Mouse (Mus musculus) heart, postnatal 4 days (tissue): ENCODE measurements at regions not wholly inside any gene's neighbourhood (a gene's known extent, or its start where the extent isn't known, plus 50 kb on each side); places are given as distances from the start of the nearest gene placed in this dataset.

ENCODE experiments used
- DNase-seq: peaks from one replicate; pipeline ENCODE4 v3.0.0; 2021

- DNase-seq: no peak
Observed at GRCm38 (mm10) chr2:51236852-51237251, 87.9 kb upstream of the Rnd3 start.

- DNase-seq: no peak
Observed at GRCm38 (mm10) chr2:51234427-51234826, 85.5 kb upstream of the Rnd3 start.

- DNase-seq: no peak
Observed at GRCm38 (mm10) chr2:51222851-51223250, 73.9 kb upstream of the Rnd3 start.

- no peak for DNase-seq
Observed at GRCm38 (mm10) chr2:51219714-51220113, 70.8 kb upstream of the Rnd3 start.

- no peak for DNase-seq
Observed at GRCm38 (mm10) chr2:51207150-51208022, 58.5 kb upstream of the Rnd3 start.

DNA sequence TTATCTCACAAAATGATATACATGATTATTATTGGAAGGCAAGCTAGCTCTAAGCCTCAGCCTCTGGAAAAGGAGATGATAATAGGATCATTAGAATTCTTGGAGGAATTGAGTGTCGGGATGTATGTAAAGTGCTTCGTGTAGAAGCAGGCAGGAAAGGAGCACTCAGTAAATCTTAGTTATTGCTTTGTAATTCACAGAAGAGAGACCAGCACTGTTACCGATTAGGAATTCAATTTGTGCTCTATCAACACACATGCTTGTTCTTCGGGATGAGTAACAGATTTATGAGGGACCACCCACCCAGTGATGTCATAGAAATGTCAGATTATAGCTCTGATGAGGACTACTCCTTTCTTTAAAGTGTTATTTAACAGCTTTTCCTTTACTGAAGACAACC is 57.4 kb upstream of the Rnd3 start:
- DNase-seq: no peak
